In the genomic region with DNA sequence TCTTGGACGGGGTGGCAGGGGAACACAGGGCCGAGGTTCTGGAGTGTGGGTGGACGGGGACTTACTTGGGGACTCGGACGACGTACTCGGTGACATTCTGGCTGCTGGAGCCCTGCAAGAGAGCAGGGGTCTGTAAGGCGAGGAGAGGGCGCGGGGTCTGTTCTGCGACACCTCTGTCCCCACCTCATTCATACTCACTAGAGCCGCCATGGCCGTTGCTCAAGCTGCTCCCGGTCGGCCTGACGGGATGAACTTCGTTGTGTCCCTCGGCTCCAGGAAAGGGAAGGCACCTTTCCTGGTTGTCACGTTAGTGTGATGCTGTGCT, we compare ENCODE assay signal across 8 mouse cellular contexts. TPM values are rescaled to one million over a fixed set of nuclear protein-coding genes. Genes with fewer than 3 reads are reported as not detected.
A peak's percentile ranks its signal among the peaks of the same experiment; 100 is the strongest.
DNase-seq lines count a peak whose midpoint lies in the region; ATAC-seq and TF ChIP-seq lines count a peak whose summit lies in the region.

No protein-coding gene starts in this region.

- peak overlapping the region; percentile 87 for H3K9ac ChIP-seq in kidney, embryonic 16.5 days (replicated peaks; ENCODE audit: low read length)
- H3K9ac ChIP-seq in hindbrain, postnatal 0 days (replicated peaks; ENCODE audit: low read length): peak overlapping the region; percentile 74
- peak overlapping the region; percentile 80 for H3K9ac ChIP-seq in midbrain, embryonic 16.5 days (ENCODE audit: low read depth, low read length)

- under 1% methylated on average over 19 of the region's 19 CpGs for WGBS in kidney, embryonic 16.5 days
- 1% methylated on average over 19 of the region's 19 CpGs for WGBS in embryonic facial prominence, embryonic 10.5 days
- WGBS in hindbrain, postnatal 0 days: 0% methylated on average over 19 of the region's 19 CpGs
- WGBS in midbrain, embryonic 16.5 days: under 1% methylated on average over 19 of the region's 19 CpGs

- peaks cover 28% of the 10 kb centered on the region for H3K36me3 ChIP-seq in kidney, embryonic 16.5 days (ENCODE audit: insufficient read depth, low read length)
- H3K36me3 ChIP-seq in embryonic facial prominence, embryonic 10.5 days (replicated peaks): peaks cover 35% of the 10 kb centered on the region
- peaks cover 25% of the 10 kb centered on the region for H3K36me3 ChIP-seq in hindbrain, postnatal 0 days (ENCODE audit: insufficient read depth, low read length)
- H3K36me3 ChIP-seq in midbrain, embryonic 16.5 days (ENCODE audit: control insufficient read depth, insufficient read depth, low read length): peaks cover 12% of the 10 kb centered on the region

- intact Hi-C loops in left cerebral cortex, postnatal 25 days (cut with DNase I): loop anchor here (1.0 kb wide), 3 partner anchors 14 to 48 kb away; partner anchors contain the start of genes Alkbh7, Clpp, Crb3 and Slc25a23

- H3K4me2 ChIP-seq in kidney, embryonic 16.5 days (replicated peaks; ENCODE audit: low read depth, low read length): peak overlapping the region; percentile 84
- H3K4me2 ChIP-seq in hindbrain, postnatal 0 days (ENCODE audit: low read depth, low read length): peak overlapping the region; percentile 85
- H3K4me2 ChIP-seq in midbrain, embryonic 16.5 days (ENCODE audit: low read length): peak overlapping the region; percentile 91

- H3K27ac ChIP-seq in kidney, embryonic 16.5 days (ENCODE audit: low read length): peak overlapping the region; percentile 24
- H3K27ac ChIP-seq in embryonic facial prominence, embryonic 10.5 days (replicated peaks): peak overlapping the region; percentile 94
- H3K27ac ChIP-seq in hindbrain, postnatal 0 days: peak overlapping the region; percentile 79
- peak overlapping the region; percentile 83 for H3K27ac ChIP-seq in midbrain, embryonic 16.5 days (ENCODE audit: low read length)

- H3K27me3 ChIP-seq in kidney, embryonic 16.5 days (ENCODE audit: insufficient read depth, low read length): no peaks in the 10 kb centered on the region
- H3K27me3 ChIP-seq in embryonic facial prominence, embryonic 10.5 days (replicated peaks; ENCODE audit: low read depth, poor library complexity, severe bottlenecking): no peaks in the 10 kb centered on the region
- no peaks in the 10 kb centered on the region for H3K27me3 ChIP-seq in hindbrain, postnatal 0 days (ENCODE audit: insufficient read depth, low read length)
- H3K27me3 ChIP-seq in midbrain, embryonic 16.5 days (ENCODE audit: control insufficient read depth, insufficient read depth, low read depth, low read length): no peaks in the 10 kb centered on the region

- H3K4me1 ChIP-seq in kidney, embryonic 16.5 days (ENCODE audit: insufficient read depth, low read length): peaks cover 19% of the 10 kb centered on the region
- peaks cover 23% of the 10 kb centered on the region for H3K4me1 ChIP-seq in embryonic facial prominence, embryonic 10.5 days
- peaks cover 12% of the 10 kb centered on the region; the same call in 1 of the 2 replicates for H3K4me1 ChIP-seq in hindbrain, postnatal 0 days (ENCODE audit: insufficient read depth, low read length)
- peaks cover 16% of the 10 kb centered on the region for H3K4me1 ChIP-seq in midbrain, embryonic 16.5 days (ENCODE audit: control insufficient read depth, insufficient read depth, low read length)

- no peak for DNase-seq in kidney, postnatal 25 days
- DNase-seq in embryonic facial prominence, embryonic 10.5 days (ENCODE audit: low spot score): no peak
- no peak for DNase-seq in hindbrain, postnatal 0 days (ENCODE audit: low spot score)
- DNase-seq in embryo, embryonic 9.5 days (ENCODE audit: extremely low spot score): no peak
- no peak for DNase-seq in spleen, postnatal 4 days (ENCODE audit: low spot score in 2 of 2)
- no peak for DNase-seq in left cerebral cortex, postnatal 25 days (ENCODE audit: low spot score in 2 of 2)

- peak overlapping the region; percentile 60 for H3K4me3 ChIP-seq in kidney, embryonic 16.5 days (ENCODE audit: low read length)
- peak overlapping the region; percentile 80 for H3K4me3 ChIP-seq in embryonic facial prominence, embryonic 10.5 days
- H3K4me3 ChIP-seq in hindbrain, postnatal 0 days (ENCODE audit: low read length): peak overlapping the region; percentile 79
- H3K4me3 ChIP-seq in midbrain, embryonic 16.5 days (ENCODE audit: low read depth, low read length): peak overlapping the region; percentile 76

- no peaks in the 10 kb centered on the region for H3K9me3 ChIP-seq in kidney, embryonic 16.5 days (ENCODE audit: low read length)
- H3K9me3 ChIP-seq in embryonic facial prominence, embryonic 10.5 days: no peaks in the 10 kb centered on the region
- H3K9me3 ChIP-seq in hindbrain, postnatal 0 days (ENCODE audit: low read length): no peaks in the 10 kb centered on the region
- no peaks in the 10 kb centered on the region for H3K9me3 ChIP-seq in midbrain, embryonic 16.5 days (replicated peaks; ENCODE audit: control insufficient read depth, low read length, poor library complexity, severe bottlenecking)

- ATAC-seq in kidney, embryonic 16.5 days (ENCODE audit: low FRiP score, low TSS enrichment): peak; percentile 55
- ATAC-seq in hindbrain, postnatal 0 days: peak; percentile 53
- ATAC-seq in midbrain, embryonic 16.5 days: peak; percentile 59

- TF ChIP-seq CTCF in hindbrain, postnatal 0 days (IDR thresholded peaks at IDR 0.05; ENCODE audit: low read depth): no peak

RNA-seq across cellular contexts. Expression of gene Gtf2f1, which starts 0.2 kb away (rescaled TPM):
- polyA plus RNA-seq in kidney, embryonic 16.5 days (2015; fragmentation: Nextera tagmentation; extraction: Ambion mirVana): 71.4 and 74.0 TPM in 2 replicates
- 78.7 and 80.7 TPM in 2 replicates for polyA plus RNA-seq in embryonic facial prominence, embryonic 10.5 days (2016; fragmentation: Nextera tagmentation; extraction: Ambion mirVana)
- total RNA-seq in hindbrain, postnatal 0 days (2014; rRNA removed): 28.8 and 32.9 TPM in 2 replicates
- polyA plus RNA-seq in hindbrain, postnatal 0 days (2015; fragmentation: Nextera tagmentation; extraction: Ambion mirVana): 63.5 and 67.8 TPM in 2 replicates
- 71.7 and 74.6 TPM in 2 replicates for polyA plus RNA-seq in midbrain, embryonic 16.5 days (2015; fragmentation: Nextera tagmentation; extraction: Ambion mirVana)
- total RNA-seq in left cerebral cortex, postnatal 25 days (2021): 10 to 100 TPM; 53.7 to 58.9 TPM

RNA-seq across cellular contexts. Expression of gene Gm17949, which starts 0.4 kb away (rescaled TPM):
- polyA plus RNA-seq in kidney, embryonic 16.5 days (2015; fragmentation: Nextera tagmentation; extraction: Ambion mirVana): 0.78 and 0.80 TPM in 2 replicates
- 0.25 and 0.54 TPM in 2 replicates for polyA plus RNA-seq in embryonic facial prominence, embryonic 10.5 days (2016; fragmentation: Nextera tagmentation; extraction: Ambion mirVana)
- not detected in 2 replicates for total RNA-seq in hindbrain, postnatal 0 days (2014; rRNA removed)
- polyA plus RNA-seq in hindbrain, postnatal 0 days (2015; fragmentation: Nextera tagmentation; extraction: Ambion mirVana): 0.28 and 0.40 TPM in 2 replicates
- polyA plus RNA-seq in midbrain, embryonic 16.5 days (2015; fragmentation: Nextera tagmentation; extraction: Ambion mirVana): 0.41 and 0.88 TPM in 2 replicates
- under 1 TPM in 1 of 2 experiments, not detected in 1; 0.50 TPM for total RNA-seq in left cerebral cortex, postnatal 25 days (2021)

RNA-seq across cellular contexts. Expression of gene Pspn, which starts 11.1 kb away (rescaled TPM):
- polyA plus RNA-seq in kidney, embryonic 16.5 days (2015; fragmentation: Nextera tagmentation; extraction: Ambion mirVana): 0.64 TPM in 1 of 2 replicates, not detected in the other
- polyA plus RNA-seq in embryonic facial prominence, embryonic 10.5 days (2016; fragmentation: Nextera tagmentation; extraction: Ambion mirVana): 0.60 and 1.1 TPM in 2 replicates
- total RNA-seq in hindbrain, postnatal 0 days (2014; rRNA removed): not detected in 2 replicates
- polyA plus RNA-seq in hindbrain, postnatal 0 days (2015; fragmentation: Nextera tagmentation; extraction: Ambion mirVana): not detected in 2 replicates
- 0.74 and 1.0 TPM in 2 replicates for polyA plus RNA-seq in midbrain, embryonic 16.5 days (2015; fragmentation: Nextera tagmentation; extraction: Ambion mirVana)
- not detected for total RNA-seq in left cerebral cortex, postnatal 25 days (2021)

RNA-seq across cellular contexts. Expression of gene Alkbh7, which starts 13.7 kb away (rescaled TPM):
- 57.4 and 58.0 TPM in 2 replicates for polyA plus RNA-seq in kidney, embryonic 16.5 days (2015; fragmentation: Nextera tagmentation; extraction: Ambion mirVana)
- polyA plus RNA-seq in embryonic facial prominence, embryonic 10.5 days (2016; fragmentation: Nextera tagmentation; extraction: Ambion mirVana): 42.5 and 45.1 TPM in 2 replicates
- total RNA-seq in hindbrain, postnatal 0 days (2014; rRNA removed): 58.0 and 70.3 TPM in 2 replicates
- 66.0 and 70.2 TPM in 2 replicates for polyA plus RNA-seq in hindbrain, postnatal 0 days (2015; fragmentation: Nextera tagmentation; extraction: Ambion mirVana)
- polyA plus RNA-seq in midbrain, embryonic 16.5 days (2015; fragmentation: Nextera tagmentation; extraction: Ambion mirVana): 54.3 and 60.7 TPM in 2 replicates
- 10 to 100 TPM; 23.1 to 23.7 TPM for total RNA-seq in left cerebral cortex, postnatal 25 days (2021)

RNA-seq across cellular contexts. Expression of gene Khsrp, which starts 20.4 kb away (rescaled TPM):
- polyA plus RNA-seq in kidney, embryonic 16.5 days (2015; fragmentation: Nextera tagmentation; extraction: Ambion mirVana): 25.6 and 27.9 TPM in 2 replicates
- 53.9 and 55.1 TPM in 2 replicates for polyA plus RNA-seq in embryonic facial prominence, embryonic 10.5 days (2016; fragmentation: Nextera tagmentation; extraction: Ambion mirVana)
- total RNA-seq in hindbrain, postnatal 0 days (2014; rRNA removed): 61.7 and 71.3 TPM in 2 replicates
- 26.4 and 27.0 TPM in 2 replicates for polyA plus RNA-seq in hindbrain, postnatal 0 days (2015; fragmentation: Nextera tagmentation; extraction: Ambion mirVana)
- polyA plus RNA-seq in midbrain, embryonic 16.5 days (2015; fragmentation: Nextera tagmentation; extraction: Ambion mirVana): 23.9 and 25.4 TPM in 2 replicates
- 100 to 1,000 TPM; 103 to 110 TPM for total RNA-seq in left cerebral cortex, postnatal 25 days (2021)

Comparison
In these comparisons a context has a peak if more than half of its experiments do, and no peak if none do; other contexts are left out.
1. H3K27ac ChIP-seq: peak in every context shown above with its lines; median percentile 94 in embryonic facial prominence, embryonic 10.5 days; 83 in midbrain, embryonic 16.5 days; 79 in hindbrain, postnatal 0 days; 24 in kidney, embryonic 16.5 days.